Mouse (Mus musculus): ENCODE results near the gene Npas1.

The Npas1 gene

DNA sequence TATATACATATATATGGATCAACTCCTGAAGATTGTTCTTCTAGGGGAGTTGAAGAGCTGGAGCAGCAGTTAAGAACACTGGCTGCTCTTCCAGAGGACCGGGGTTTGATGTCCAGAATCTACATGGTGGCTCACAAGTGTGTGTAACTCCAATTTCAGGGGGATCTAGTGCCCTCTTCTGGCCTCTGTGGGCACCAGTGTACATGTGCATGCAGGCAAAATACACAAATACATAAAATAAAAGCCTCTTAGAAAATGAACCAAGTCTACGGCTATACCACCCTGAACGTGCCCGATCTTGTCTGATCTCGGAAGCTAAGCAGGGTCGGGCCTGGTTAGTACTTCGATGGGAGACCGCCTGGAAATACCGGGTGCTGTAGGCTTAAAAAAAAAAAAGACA is 6.0 kb downstream of the Npas1 start:
- no peak for DNase-seq (ENCODE audit: low read depth)

DNA sequence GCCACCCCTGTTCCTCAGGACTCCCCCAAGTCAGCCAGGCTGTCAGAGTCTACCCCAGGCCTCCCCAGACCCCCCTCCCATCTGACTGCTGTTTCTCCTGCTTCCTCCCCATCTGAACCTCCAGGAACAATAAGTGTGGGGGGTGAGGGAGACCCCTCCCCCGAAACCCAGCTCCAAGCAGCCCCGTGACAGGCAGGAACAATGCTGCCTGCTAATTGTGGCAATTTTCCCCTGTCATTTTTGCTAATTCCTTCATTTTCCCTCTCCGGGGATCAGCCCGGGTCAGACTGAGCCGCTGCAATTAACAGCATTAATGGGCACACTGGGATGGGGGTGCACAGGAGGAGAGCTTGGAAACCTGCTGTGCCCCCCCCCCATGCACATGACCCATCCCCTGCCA is 9.4 kb downstream of the Npas1 start:
- DNase-seq (ENCODE audit: low read depth) = no peak

DNA sequence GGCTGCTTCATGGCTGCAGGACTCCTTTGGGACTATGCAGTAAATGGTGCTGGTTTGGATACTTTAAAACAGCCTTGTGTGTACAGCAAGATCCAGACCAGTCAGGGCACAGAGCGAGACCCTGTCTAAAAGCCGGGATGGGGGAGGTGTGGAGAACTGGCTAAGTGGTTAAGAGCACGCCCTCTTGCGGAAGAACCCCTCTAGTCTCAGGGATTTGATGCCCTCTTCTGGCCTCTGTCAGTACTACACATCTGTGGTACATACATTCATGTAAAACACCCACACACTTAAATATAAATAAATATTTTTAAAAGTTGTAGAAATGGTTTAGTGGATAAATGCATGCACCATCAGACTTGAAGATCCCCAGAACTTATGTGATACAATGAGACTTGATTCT is 11.0 kb downstream of the Npas1 start:
- DNase-seq (ENCODE audit: low read depth) = no peak

DNA sequence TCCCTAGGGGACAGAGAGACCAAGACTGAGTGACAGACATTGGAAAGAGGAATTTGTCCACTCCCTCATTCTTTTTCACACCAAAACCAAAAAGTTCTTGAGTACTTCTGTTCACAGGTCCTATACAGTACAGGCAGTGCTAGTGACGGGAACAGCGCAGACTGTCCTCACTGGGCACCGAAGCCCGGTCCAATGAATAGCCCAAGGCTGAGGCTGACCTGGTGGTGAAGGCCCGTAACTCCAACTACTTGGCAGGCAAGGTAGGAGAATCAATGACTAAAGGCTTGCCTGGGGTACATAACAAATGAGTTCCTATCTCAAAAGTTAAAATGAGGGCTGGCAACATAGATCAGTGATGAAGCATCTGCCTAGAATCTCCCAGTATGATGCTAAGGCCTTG is 12.0 kb downstream of the Npas1 start:
- no peak for DNase-seq (ENCODE audit: low read depth)

DNA sequence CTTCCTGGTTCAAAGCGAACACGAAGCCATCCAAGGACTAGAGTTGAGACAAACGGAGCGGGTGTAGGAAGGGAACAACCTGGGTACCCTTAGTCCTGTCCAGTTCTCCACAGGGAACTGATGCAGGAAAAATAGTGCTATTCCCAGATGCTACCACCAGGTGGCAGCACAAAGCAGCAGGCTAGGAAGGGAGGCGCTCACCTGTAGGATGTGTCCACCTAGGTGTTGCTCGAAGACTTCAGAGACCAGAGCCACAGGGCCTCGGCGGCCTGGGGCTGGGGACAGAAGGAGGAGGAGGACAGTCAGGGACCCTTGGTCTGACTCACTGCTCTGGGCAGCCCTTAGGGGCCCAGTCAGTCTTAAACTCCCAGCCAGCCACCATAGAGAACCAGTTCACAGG is 12.4 kb downstream of the Npas1 start:
- no peak for DNase-seq (ENCODE audit: low read depth)

DNA sequence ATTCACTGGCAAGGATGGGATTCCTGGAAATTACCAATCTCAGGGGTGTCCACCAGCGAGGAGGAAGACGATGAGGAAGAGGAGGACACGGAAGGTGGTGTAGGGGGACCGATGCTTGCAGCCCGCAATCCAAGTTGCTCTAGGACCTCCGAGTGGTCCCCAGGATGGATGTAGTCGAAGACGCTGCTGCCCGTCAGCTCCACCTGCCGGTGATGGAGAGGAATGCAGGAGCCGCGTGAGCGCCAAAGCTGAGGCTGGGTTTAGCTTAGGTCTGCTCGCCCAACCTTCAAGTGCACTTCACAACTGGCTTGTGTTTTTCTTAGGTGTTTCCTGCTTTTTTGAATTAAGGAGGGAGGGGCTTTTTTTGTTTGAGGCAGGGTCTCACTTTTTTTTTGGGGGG is 14.3 kb downstream of the Npas1 start:
- no peak for DNase-seq (ENCODE audit: low read depth)

DNA sequence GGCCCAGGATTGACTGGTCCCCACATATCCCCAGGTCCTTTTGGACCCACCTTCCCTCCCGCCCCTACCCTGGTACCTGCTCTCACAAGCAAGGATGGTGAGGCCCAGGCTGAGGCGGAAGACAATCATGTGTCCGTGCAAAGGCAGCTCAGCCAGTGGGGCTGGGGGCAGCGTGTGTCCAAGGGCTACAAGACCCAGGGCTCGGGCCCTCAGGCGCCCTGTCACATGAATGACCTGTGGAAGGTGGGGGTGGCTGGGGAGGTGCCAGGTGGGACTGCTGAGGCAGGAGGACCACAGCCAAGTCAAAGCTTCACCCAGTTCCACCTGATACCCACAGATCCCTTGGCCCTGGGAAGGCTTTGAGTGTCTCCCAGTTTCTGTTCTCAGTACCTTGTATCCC is 15.8 kb downstream of the Npas1 start:
- DNase-seq (ENCODE audit: low read depth) = no peak

DNA sequence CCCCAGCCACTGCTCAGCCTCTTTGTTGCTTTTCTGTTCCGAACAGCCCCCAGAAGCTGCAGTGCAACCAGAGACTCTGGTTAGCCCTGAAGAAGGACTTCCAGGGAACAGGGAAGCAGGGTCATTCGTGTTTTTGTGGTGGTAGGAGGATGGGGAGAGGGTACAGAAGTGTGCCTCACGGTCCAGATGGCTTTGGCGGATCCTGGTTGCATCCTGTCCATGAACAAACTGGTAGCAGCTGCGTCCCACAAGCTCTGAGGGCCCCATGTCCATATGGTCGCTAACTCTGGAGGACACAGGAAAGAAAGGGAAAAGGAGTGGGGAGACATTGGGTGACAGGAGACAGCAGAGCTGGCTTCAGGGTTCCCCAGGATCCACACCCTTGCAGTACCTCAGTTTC is 16.4 kb downstream of the Npas1 start:
- no peak for DNase-seq (ENCODE audit: low read depth)

DNA sequence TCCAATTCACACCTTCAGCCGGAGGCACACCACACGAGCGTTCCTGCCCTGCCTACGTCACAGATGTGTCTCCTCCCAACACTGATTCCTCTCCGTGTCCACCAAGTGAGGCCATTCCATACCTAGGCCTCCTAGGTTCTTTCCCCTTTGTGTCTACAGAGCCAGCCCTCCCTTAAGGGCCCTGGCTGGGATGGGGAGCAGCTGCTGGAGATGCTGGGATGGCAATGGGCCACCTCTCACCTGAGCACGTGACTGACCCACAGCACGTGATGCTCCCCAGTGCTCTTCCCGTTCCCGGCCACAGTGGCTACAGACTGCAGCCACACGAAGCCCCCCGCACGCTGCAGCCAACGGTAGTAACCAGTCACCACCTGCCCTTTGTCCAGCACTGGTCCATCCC is 17.0 kb downstream of the Npas1 start:
- DNase-seq (ENCODE audit: low read depth) = no peak

DNA sequence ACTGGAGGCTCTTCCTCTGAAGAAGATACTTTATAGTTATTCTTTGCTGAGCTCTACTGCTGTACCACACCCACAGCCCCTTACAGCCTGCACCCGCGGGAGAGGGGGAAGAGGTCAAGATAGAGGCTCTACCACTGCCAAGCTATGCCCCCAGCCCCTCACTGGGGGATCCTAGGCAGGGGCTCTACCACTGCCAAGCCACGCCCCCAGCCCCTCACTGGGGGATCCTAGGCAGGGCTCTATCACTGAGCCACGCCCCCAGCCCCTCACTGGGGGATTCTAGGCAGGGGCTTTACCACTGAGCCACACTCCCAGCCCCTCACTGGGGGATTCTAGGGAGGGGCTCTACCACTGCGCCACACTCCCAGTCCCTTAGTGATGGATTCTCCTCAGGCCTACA is 21.2 kb downstream of the Npas1 start:
- no peak for DNase-seq (ENCODE audit: low read depth)

DNA sequence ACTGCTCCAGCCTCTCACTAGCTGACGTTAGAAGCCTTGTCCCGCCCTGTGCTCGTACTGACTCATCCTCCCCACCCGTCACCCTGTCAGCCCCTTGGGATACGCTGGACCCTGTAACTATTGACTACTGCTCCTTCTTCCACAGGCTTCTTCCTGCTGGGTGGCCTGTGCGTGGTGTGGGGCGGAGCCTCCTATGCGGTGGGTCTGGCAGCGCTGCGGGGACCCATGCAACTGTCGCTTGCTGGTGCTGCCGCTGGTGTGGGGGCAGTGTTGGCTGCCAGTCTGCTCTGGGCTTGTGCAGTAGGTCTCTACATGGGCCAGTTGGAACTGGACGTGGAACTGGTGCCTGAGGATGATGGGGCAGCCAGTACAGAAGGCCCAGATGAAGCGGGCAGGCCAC is 22.5 kb downstream of the Npas1 start:
- DNase-seq (ENCODE audit: low read depth) = no peak

DNA sequence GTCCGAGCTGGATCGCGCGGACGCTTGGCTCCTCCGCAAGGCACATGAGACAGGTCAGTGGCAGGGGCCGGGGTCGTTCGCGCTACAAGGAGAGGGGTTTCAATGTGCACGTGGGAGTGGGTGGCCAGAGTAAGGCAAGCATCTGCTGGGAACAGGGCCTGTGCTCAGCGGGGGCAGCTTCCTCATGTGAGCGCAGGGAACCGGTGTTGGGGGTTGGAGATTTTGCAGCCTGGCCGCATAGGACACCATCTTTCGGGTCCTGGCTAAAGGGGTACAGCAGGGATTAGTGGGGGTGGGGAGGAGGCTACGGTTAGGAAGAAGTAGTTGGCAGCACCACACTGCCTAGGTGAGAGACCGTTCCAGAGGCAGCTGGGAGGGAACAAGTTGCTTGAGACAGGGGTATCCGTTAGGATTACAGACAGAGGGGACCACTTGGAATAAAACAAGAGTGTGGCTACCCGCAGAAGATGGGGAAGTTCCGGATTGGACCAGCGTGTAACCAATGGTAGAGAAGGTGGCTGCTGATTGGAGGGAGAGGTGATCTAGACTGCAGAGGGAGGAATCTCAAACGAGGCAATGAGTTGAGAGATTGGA is 24.3 kb downstream of the Npas1 start:
- peak; percentile 51 for DNase-seq (ENCODE audit: low read depth)

DNA sequence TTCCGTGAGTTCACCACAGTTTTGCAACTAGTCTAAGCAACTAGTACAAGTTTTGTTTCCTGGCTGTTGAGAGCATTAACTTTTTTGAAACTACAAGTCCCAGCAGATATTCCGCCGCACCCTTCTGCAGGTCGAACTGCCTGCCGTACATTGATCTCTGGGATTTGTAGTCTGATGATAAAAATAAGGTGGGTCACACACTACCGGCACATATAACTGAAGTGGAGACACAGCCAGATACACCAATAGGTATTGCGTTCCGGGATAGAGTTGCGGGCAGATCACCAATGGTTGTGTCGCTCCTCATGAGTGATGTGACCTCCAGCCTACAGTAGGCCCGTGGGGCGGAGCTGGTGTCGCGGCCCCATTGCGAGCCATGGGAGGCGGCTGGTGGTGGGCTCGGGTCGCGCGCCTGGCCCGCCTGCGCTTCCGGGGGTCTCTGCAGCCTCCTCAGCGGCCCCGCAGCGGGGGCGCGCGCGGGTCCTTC is 24.9 kb downstream of the Npas1 start, which contains the start of gene Tmem160:
TSS of gene Tmem160 (plus strand) at position 193 of the 487 bp plus-strand sequence.
- DNase-seq (ENCODE audit: low read depth) = peak; percentile 96

DNA sequence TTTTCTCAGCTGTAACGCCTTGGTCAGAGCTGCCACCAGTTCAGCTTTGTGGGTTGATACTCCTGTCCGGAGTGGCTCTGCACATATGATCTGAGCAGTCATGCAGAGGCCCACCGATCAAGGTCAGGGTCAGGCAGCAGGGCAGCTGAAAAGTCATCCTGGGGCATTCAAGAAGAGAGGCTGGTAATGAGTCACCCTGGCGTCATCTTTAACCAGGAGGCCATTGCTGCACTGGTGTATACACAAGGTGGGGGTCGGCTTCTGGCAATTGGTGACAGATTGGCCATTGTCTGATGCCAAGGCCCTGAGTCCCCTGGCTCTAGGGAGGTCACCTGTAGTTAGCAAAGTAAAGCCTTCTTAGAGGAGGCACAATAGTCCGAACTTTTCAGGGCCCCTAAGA is 25.9 kb downstream of the Npas1 start:
- no peak for DNase-seq (ENCODE audit: low read depth)

DNA sequence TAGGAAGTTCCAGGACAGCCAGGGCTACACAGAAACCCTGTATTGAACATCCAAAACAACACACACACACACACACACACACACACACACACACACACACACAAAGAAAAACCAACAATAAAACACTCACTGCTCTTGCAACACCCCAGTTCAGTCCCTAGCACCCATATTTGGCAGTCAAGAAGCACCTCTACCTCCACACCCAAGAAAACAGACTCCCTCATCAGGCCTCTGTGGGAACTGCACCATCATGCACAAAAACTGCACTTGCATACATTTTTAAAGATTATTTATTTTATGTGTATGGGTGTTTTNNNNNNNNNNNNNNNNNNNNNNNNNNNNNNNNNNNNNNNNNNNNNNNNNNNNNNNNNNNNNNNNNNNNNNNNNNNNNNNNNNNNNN is 36.3 kb downstream of the Npas1 start:
- no peak for DNase-seq (ENCODE audit: low read depth)

DNA sequence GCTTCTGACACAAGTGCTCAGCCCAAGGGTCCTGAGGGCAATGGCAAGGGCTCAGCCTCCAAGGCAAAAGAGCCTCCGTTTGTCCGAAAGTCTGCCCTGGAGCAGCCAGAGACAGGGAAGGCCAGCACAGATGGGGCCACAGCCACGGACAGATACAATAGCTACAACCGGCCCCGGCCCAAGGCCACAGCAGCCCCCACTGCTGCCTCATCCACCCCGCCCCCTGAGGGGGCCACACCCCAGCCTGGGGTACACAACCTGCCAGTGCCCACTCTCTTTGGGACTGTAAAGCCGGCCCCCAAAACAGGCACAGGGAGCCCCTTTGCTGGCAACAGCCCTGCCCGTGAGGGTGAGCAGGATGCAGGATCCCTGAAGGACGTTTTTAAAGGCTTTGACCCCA is 42.4 kb downstream of the Npas1 start:
- no peak for DNase-seq (ENCODE audit: low read depth)

DNA sequence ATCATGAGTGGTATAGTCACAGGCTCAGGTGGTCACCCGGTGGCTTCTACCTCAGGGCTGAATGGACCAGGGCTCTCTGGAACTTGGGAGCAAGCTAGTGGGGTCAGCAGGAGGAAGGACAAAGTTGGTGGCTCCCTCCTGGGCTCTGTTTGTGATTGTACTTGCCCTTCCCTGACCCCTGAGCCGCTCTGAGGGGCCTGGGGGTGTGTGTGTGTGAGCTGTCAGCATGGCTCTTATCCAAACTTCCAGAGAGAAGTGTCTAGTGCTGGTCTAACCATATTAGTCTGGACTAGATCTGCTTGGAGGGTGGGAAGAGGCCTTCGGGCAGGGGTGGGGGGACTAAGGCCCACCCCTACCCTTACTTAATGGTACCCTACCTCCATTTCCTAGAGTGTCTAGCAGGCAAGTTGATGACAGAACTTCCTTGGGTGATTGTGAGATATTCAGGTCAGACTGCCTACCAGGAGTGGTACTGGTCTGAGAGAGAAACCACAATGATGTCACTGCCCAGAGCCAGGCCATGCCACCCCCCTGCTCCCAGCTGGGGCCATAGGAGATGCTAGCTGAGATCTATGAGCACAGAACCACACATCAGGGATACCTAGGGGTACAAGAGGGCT is 44.1 kb downstream of the Npas1 start:
- no peak for DNase-seq (ENCODE audit: low read depth)

DNA sequence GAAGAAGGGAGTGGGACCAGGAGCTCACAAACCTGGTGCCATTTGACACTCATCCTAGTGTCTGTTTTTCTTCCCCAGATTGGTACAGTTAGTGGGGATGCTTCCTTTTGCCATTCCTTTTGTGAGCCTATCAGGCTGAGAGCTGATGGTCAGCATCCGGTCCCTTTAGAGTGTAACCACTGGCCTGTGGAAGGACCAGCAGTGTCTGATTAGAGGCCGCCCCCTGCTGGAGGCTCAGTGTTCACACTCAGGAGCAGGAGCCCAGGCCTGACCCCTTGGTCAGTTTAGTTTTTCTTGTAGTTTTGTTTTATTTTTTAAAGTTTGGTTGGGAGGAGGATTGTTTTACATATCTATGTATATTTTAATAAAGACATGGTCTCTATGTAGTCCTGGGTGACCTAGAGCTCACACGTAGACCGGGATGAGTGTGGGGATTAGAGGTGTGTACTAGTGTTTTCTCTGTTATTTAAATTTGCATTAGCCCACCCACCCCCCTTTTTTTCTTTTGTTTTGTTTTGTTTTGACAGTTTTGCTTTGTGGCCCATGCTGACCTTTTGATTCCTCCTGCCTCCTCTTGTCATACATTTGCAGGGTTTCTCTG is 51.3 kb downstream of the Npas1 start:
- DNase-seq (ENCODE audit: low read depth) = peak; percentile 46

DNA sequence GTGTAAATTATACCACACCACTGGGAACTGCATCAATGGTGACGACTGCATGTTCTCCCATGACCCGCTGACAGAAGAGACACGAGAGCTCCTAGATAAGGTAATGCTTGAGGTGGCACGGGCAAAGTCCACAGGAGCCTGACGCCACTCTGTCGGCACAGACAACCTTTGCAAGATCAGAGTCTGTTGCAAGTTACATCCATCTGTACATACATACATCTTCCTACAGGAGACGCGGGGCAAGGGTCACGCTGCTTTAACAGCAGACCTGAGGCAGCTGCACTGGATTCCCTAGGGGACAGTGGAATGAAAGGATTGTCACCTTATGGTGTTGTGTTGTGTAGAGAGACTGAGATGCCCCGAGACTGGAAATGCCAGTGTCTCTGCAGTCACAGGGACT is 51.8 kb downstream of the Npas1 start:
- DNase-seq (ENCODE audit: low read depth) = no peak

DNA sequence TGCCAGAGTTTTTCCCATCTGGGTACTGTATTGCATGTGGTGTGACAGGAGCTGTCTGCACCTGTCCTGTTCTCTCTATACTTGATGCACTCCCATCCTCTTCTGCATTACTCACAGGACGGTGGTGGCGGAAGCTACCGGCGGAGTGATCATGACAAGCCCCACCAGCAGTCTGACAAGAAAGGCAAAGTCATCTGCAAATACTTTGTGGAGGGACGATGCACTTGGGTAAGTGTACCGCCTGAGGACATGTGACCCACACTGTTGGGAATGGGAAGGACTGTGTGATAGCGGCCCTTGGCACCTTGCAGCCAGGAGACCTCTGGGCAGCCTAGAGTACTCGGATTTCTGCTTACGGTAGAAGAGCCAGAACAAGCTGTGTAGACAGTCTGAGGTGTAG is 53.8 kb downstream of the Npas1 start:
- no peak for DNase-seq (ENCODE audit: low read depth)

DNA sequence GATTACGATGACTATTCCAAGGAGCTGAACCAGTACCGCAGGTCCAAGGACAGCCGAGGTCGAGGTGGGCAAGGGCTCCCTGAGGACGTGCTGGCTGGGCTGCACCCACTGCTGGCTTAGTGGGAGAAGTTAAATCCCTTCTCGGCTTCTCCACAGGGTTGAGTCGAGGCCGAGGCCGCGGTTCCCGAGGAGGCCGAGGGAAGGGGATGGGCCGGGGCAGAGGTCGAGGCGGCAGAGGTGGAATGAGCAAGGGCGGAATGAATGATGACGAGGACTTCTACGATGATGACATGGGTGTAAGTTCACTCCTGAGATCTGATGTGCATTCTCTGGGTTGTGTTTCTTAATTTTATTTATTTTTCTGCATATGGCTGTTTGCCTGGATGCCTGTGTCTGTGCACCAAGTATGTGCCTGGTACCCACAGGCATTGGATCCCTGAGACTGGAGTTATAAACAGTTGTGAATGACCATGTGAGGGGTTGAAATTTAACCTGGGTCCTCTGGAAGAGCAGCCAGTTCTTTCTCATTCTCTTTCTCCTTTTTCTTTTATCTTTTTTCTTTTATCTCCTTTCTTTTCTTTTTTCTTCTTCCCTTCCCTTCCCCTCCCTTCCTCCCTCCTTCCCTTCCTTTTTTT is 55.2 kb downstream of the Npas1 start:
- DNase-seq (ENCODE audit: low read depth) = no peak

DNA sequence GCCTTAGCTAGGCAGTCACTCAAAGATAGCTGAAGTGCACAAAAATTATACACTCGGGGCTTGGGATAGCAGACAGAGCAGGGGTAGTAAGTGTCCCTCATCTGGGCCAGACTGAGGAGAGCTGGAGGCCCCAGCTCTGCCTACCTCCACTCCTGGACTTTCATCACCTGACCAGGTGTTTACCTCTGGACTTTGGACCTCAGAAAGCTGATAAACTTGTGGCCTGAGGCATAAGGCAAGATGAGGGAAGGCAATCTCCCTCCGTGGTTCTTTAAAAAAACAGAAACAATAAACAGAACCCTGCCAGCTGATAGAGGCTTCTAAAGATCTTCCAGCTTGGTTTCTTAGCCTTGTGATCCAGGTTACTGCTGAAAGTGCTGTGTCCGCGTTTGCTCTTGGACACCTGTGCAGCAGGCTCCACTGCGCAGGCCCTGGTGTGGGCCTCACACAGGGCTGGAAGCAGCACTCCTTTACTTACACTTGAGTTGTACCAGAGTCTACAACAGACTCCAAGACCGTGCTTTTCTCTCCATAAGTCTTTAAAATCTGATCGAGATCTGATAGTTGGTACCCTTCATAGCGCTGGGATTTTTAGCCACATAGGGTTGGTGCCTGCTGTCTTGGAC is 56.9 kb downstream of the Npas1 start:
- DNase-seq (ENCODE audit: low read depth) = no peak

DNA sequence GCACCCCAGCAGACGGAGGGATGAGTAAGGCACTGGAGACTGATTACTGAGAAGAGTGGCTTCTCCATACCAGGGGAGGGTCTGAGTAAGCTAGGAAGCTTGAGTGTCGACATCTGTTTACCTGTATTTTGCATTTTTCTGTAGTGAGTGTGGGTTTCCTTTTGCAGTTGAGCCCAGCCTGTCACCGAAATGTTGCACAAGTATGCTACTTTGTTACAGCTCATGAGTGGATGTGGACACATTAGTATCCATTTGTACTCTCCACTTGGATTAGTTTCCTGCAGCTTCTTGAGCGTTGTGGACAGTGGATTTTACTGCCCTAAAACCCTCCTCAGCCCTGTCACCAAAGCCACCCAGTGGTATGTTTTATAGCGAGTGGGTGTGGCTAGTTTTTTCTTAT is 58.8 kb downstream of the Npas1 start:
- peak; percentile 32 for DNase-seq (ENCODE audit: low read depth)
